Mouse (Mus musculus) cerebellum, adult 8-10 months (tissue): Measurements from ENCODE around the gene Kif1c.
"Not testable (repeated sequence)": the region's sequence is repeated elsewhere in the genome, so short reads cannot be mapped to it uniquely, and the experiment has no call there.

Source experiments
- DNase-seq: peaks from one replicate; pipeline ENCODE4 v3.0.0; 2022

Gene Kif1c

GRCm38 (mm10) chr11:70747876-70748545, 47.7 kb downstream of the Kif1c start:
- no peak for DNase-seq

GRCm38 (mm10) chr11:70752337-70753017, 52.1 kb downstream of the Kif1c start:
- no peak for DNase-seq

GRCm38 (mm10) chr11:70753146-70753545, 52.8 kb downstream of the Kif1c start:
- no peak for DNase-seq

GRCm38 (mm10) chr11:70754476-70754875, 54.1 kb downstream of the Kif1c start:
- no peak for DNase-seq

- no peak for DNase-seq
These were observed 54.6 kb downstream of the Kif1c start for GRCm38 (mm10) chr11:70754958-70755357.

GRCm38 (mm10) chr11:70755645-70756044, 55.3 kb downstream of the Kif1c start:
- peak; percentile 81 for DNase-seq

- DNase-seq: not testable (repeated sequence)
These were observed 60.1 kb downstream of the Kif1c start for GRCm38 (mm10) chr11:70760446-70760845.

GRCm38 (mm10) chr11:70762641-70763040, 62.3 kb downstream of the Kif1c start:
- no peak for DNase-seq

GRCm38 (mm10) chr11:70763582-70763935, 63.2 kb downstream of the Kif1c start:
- no peak for DNase-seq

- DNase-seq: peak; percentile 73
These were observed 63.8 kb downstream of the Kif1c start, which contains the start of gene Zfp3 for GRCm38 (mm10) chr11:70763936-70764808. Gene Zfp3, plus strand, starts transcription at chr11:70764209.

- DNase-seq: no peak
These were observed 65.6 kb downstream of the Kif1c start for GRCm38 (mm10) chr11:70765776-70766445.

GRCm38 (mm10) chr11:70770804-70771203, 70.5 kb downstream of the Kif1c start:
- no peak for DNase-seq

GRCm38 (mm10) chr11:70776830-70777571, 76.7 kb downstream of the Kif1c start:
- peak; percentile 61 for DNase-seq

GRCm38 (mm10) chr11:70777634-70778033, 77.3 kb downstream of the Kif1c start:
- no peak for DNase-seq

- DNase-seq: not testable (repeated sequence)
These were observed 77.7 kb downstream of the Kif1c start for GRCm38 (mm10) chr11:70778058-70778457.
